Mouse (Mus musculus) heart, postnatal 0 days (tissue): Measurements from ENCODE around the gene Unc13a. TPM values are rescaled to one million over a fixed set of nuclear protein-coding genes. Genes with fewer than 3 reads are reported as not detected.

Source experiments
- ATAC-seq: fragments of 200-750 bp; cut with Nextera tagmentation; 2 replicates; pipeline ENCODE4 v1.8.0; 2017; ENCODE audit warnings: low read depth, moderate number of reproducible peaks, moderate library complexity; ENCODE audit not compliant: insufficient read depth
- DNase-seq: peaks from one replicate; pipeline ENCODE4 v3.0.0-alpha.2; 2016; ENCODE audit warnings: low spot score
- H3K27ac ChIP-seq: fragments of 300-500 bp; sonication (generic); 2 replicates; pipeline ENCODE4 v1.5.1; 2014; ENCODE audit warnings: low read depth, mild to moderate bottlenecking
- H3K27me3 ChIP-seq: fragments of 300-500 bp; sonication (generic); 2 replicates; pipeline ENCODE4 v1.6.1; 2014; ENCODE audit warnings: low read length, mixed read lengths; ENCODE audit not compliant: control insufficient read depth, insufficient read depth
- H3K36me3 ChIP-seq: fragments of 300-500 bp; sonication (generic); replicated peaks from 2 replicates; pipeline ENCODE4 v1.6.1; 2014; ENCODE audit warnings: low read length, mixed read lengths; ENCODE audit not compliant: control insufficient read depth, insufficient read depth
- H3K4me1 ChIP-seq: fragments of 300-500 bp; sonication (generic); 2 replicates; pipeline ENCODE4 v1.6.1; 2014; ENCODE audit warnings: antibody characterized with exemption; ENCODE audit not compliant: control insufficient read depth, insufficient read depth
- H3K4me2 ChIP-seq: fragments of 300-500 bp; sonication (generic); 2 replicates; pipeline ENCODE4 v1.6.1; 2014; ENCODE audit warnings: low read depth, mild to moderate bottlenecking, low read length, moderate library complexity
- H3K4me3 ChIP-seq: fragments of 300-500 bp; sonication (generic); 2 replicates; pipeline ENCODE4 v1.5.1; 2014; ENCODE audit warnings: low read depth, low read length
- H3K9ac ChIP-seq: fragments of 300-500 bp; sonication (generic); replicated peaks from 2 replicates; pipeline ENCODE4 v1.6.1; 2014; ENCODE audit warnings: low read depth, low read length, mixed read lengths
- H3K9me3 ChIP-seq: fragments of 300-500 bp; sonication (generic); replicated peaks from 2 replicates; pipeline ENCODE4 v1.6.1; 2016; ENCODE audit warnings: low read length; ENCODE audit not compliant: control insufficient read depth
- CTCF ChIP-seq: IDR thresholded peaks from 2 replicates; pipeline ENCODE4 v1.5.1; 2016; ENCODE audit warnings: antibody characterized with exemption, control low read depth, low read depth
- EP300 ChIP-seq: IDR thresholded peaks from 2 replicates; pipeline ENCODE4 v1.6.1; 2016; ENCODE audit warnings: antibody characterized with exemption, low read depth
- WGBS: fragments of 180-500 bp; shearing (Covaris S2); extraction: QIAGEN DNeasy Blood & Tissue Kit; methylation state at CpG from one replicate; pipeline ENCODE4 v1.1.7; 2014; 5-methylcytosine and 5-hydroxymethylcytosine counted together
- polyA plus RNA-seq: library from polyadenylated mRNA; unstranded; fragments of >200 nt; fragmentation: Nextera tagmentation; extraction: Ambion mirVana; gene quantifications from 2 replicates; pipeline ENCODE4 v1.2.1, GENCODE M21; 2015
- total RNA-seq: library from RNA; depleted of rRNA; stranded (reverse); fragments of >200 nt; gene quantifications from 2 replicates; pipeline ENCODE4 v1.2.3, GENCODE M21; 2014; ENCODE audit warnings: low replicate concordance

Unc13a gene
- total and polyA plus RNA-seq, 2 experiments from 2014 or later, result 0.57 to 0.60 TPM

DNA sequence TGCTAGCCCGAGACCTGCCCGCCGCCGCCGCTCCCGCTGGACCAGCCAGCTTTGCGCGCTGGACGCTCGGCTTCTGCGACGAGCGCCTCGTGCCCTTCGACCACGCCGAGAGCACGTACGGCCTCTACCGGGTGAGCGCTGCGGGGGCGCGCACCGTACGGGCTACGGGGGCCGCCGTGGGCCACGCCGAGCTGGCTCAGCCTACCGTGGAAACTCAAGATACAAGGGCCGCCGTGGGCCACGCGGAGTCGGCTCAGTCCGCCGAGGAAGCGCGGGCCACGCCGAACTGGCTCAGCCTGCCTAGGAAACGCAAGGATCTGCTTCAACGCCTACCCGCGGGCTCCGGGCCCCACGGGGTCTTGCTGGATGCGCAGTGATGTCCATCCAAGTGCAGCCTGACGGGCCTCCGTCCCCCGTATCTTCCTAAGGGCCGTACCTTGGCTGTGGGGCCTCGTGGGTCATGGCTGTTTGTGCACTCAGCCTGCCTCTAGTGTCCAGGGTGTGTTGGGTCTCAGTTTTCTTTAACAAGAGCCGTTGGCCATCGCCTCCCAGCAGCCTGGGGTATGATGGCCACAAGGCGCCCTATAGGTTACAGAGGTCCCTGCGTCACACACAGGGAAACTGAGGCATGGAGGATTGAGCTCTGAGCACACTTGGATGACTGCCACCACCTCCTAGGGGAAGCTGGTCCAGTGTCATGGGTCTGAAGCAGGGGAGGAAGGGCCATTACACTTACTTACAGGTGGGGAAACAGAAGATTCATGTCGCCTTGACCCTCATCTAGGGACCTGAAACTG, 79.0 kb downstream of the Unc13a start:
- Histone ChIP-seq H3K27me3 (no peaks in the 10 kb centered on the region), H3K4me3 (peak overlapping the region; percentile 74), H3K27ac (peak overlapping the region; percentile 98), H3K4me1 (peaks cover 18% of the 10 kb centered on the region), H3K9ac (peak overlapping the region; percentile 82), H3K4me2 (peak overlapping the region; percentile 89), H3K36me3 (no peaks in the 10 kb centered on the region), H3K9me3 (no peaks in the 10 kb centered on the region)
- peak; percentile 81 for ATAC-seq
- WGBS, result 4% methylated on average over 60 of the region's 60 CpGs
- no peak for TF ChIP-seq EP300
- 0 out of 2 replicates have a peak, but pooled peaks have one; percentile 6 for TF ChIP-seq CTCF
- DNase-seq, result peak; percentile 63

DNA sequence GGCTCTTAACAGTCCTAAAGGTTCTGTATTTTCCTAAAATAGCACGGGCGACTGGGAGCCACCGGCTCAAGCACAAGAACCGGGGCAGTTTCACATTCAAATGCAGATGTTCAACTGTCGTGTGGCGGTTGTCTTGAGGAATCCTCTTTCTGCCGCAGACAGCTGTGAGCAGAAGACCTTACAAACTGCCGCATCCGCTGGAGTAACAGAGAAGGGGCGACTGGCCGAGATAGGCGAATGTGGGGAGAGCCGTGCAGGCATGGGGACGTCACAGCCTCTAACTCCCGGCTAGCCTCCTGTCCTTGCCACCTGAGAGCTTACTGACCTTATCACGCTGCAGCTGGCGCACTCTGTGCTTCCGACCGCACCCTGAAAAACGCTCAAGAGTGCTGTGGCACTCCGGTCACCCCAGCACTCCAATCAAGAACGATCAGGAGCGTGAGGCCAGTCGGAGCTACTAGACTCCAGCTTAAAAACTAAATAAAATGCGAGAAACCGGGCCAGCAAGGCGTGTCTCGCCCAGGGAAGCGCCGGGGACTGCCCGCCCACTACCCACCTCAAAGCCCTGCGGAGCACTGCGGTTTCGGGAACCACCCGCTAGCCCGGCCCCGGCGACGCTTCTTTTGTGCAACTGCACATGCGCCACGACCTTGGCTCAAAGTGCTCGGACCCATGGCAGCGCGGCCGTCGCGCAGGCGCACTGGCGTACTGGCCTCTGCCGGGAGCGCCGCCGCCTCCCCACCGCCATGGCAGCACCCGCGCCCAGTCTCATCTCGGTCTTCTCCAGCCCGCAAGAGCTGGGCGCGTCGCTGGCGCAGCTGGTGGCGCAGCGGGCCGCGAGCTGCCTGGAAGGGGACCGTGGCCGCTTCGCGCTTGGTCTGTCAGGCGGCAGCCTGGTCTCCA, 79.8 kb downstream of the Unc13a start, which contains the start of gene Pgls:
Gene Pgls (plus strand): TSS at position 706 of the 903 bp plus-strand sequence.
- Histone ChIP-seq H3K36me3 (no peaks in the 10 kb centered on the region), H3K9ac (peak within 1 kb of the TSS; percentile 82), H3K27ac (peak within 1 kb of the TSS; percentile 98), H3K4me2 (peak within 1 kb of the TSS; percentile 89), H3K27me3 (no peaks in the 10 kb centered on the region), H3K4me1 (peaks cover 18% of the 10 kb centered on the region), H3K9me3 (no peaks in the 10 kb centered on the region), H3K4me3 (peak within 1 kb of the TSS; percentile 74)
- DNase-seq (peak; percentile 92), ATAC-seq (peak; percentile 86)
- under 1% methylated on average over 69 of the region's 71 CpGs for WGBS
- no peak for TF ChIP-seq CTCF
- no peak; the same call in 1 of the 2 replicates for TF ChIP-seq EP300

DNA sequence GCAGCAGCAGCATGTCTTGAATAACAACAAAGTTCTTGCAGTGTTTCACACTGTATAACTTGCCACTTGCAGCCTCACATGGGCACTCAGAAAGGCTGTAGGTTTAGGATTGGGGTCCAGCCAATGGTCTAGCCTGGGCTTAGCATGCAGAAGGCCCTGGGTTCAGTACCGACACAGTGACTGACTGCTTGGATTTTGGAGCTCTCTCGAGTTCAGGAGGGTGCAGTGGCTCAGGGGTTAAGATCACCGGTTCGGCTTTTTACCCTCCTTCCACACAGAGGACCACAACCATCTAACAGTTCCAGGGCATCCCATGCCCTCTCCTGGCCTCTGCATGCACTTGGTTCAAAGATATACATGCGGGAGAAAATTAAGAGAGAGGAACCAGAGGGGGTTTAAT, 80.5 kb downstream of the Unc13a start:
- Histone ChIP-seq H3K27me3 (no peaks in the 10 kb centered on the region), H3K4me3 (peak overlapping the region; percentile 74), H3K9me3 (no peaks in the 10 kb centered on the region), H3K9ac (peak overlapping the region; percentile 82), H3K36me3 (peaks cover 3% of the 10 kb centered on the region), H3K4me2 (peak overlapping the region; percentile 89), H3K4me1 (peaks cover 18% of the 10 kb centered on the region), H3K27ac (peak overlapping the region; percentile 98)
- DNase-seq (no peak), ATAC-seq (no peak)
- TF ChIP-seq CTCF (no peak), EP300 (no peak)
- 26% methylated on average over 5 of the region's 5 CpGs for WGBS

DNA sequence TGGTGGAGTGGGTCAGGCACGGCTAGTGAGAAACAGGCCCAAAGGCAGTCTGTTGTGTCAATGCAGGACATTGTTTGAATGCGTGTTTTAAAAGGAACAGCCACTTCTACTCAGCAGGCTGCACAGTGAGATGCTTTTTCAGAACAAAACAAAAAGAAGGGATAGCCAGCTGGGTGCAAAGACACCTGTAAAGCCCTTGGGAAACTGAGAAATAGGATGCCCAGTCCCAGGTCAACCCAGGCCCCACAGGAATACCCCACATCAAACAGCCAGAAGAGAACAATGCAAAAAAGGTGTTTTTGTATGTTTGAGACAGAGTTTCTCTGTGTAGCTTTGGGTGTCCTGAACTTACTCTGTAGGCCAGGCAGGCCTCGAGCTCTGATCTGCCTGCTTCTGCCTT, 82.8 kb downstream of the Unc13a start:
- no peak for ATAC-seq
- DNase-seq, result no peak
- WGBS, result 77% methylated on average over 3 of the region's 3 CpGs
- no peak overlapping the region for H3K4me3 ChIP-seq
- H3K9me3 ChIP-seq, result no peaks in the 10 kb centered on the region
- peaks cover 18% of the 10 kb centered on the region for H3K4me1 ChIP-seq
- no peaks in the 10 kb centered on the region for H3K27me3 ChIP-seq
- no peak overlapping the region for H3K9ac ChIP-seq
- peaks cover 25% of the 10 kb centered on the region for H3K36me3 ChIP-seq
- no peak overlapping the region for H3K27ac ChIP-seq
- TF ChIP-seq EP300 (no peak), CTCF (no peak)
- no peak overlapping the region for H3K4me2 ChIP-seq

DNA sequence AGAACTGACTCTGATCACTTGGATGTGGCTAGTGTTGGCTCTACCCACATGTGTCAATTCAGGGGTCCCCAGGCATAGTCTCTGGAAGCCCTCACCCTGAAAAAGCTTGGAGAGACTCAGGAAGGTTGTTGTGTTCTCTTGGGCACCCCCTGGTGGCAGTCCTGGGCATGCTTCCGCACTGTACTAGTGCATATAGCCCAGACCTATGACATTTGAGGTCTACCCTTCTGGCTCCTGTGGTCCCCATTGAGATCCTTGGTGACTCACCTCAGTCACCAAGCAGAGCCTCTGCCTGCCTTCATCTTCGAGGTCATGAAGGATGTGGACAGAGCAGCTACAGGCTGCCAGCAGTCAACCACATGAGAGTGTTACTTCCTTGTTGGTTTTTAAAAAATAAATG, 84.7 kb downstream of the Unc13a start:
- whole genome bisulfite sequencing, result 86% methylated on average over 2 of the region's 2 CpGs
- no peaks in the 10 kb centered on the region for H3K27me3 ChIP-seq
- peaks cover 29% of the 10 kb centered on the region for H3K36me3 ChIP-seq
- no peaks in the 10 kb centered on the region for H3K9me3 ChIP-seq
- H3K4me1 ChIP-seq, result 0 out of 2 replicates have a peak, but pooled peaks cover 6% of the 10 kb centered on the region
- ATAC-seq (no peak), DNase-seq (no peak)
- TF ChIP-seq EP300, result no peak
- TF ChIP-seq CTCF, result peak; percentile 56
- H3K4me3 ChIP-seq, result no peak overlapping the region
- H3K9ac ChIP-seq, result no peak overlapping the region
- no peak overlapping the region for H3K4me2 ChIP-seq
- H3K27ac ChIP-seq, result no peak overlapping the region
